Mouse (Mus musculus) heart, adult 2 months (tissue): ENCODE results near the gene Wtip.

ENCODE experiments used
- CTCF ChIP-seq: fragments of 200-600 bp; IDR thresholded peaks from 2 replicates; pipeline ENCODE4 v1.8.1; 2022; ENCODE audit warnings: antibody characterized with exemption, mild to moderate bottlenecking, moderate library complexity
- EP300 ChIP-seq: fragments of 200-500 bp; IDR thresholded peaks from 2 replicates; pipeline ENCODE4 v1.6.1; 2011; ENCODE audit warnings: low read depth, low read length, control low read depth; ENCODE audit not compliant: insufficient read depth
- POLR2A ChIP-seq: fragments of 200-500 bp; IDR thresholded peaks from 2 replicates; pipeline ENCODE4 v1.6.1; 2011; ENCODE audit warnings: mild to moderate bottlenecking, low read depth, low read length, control low read depth; ENCODE audit not compliant: insufficient read depth

DNA sequence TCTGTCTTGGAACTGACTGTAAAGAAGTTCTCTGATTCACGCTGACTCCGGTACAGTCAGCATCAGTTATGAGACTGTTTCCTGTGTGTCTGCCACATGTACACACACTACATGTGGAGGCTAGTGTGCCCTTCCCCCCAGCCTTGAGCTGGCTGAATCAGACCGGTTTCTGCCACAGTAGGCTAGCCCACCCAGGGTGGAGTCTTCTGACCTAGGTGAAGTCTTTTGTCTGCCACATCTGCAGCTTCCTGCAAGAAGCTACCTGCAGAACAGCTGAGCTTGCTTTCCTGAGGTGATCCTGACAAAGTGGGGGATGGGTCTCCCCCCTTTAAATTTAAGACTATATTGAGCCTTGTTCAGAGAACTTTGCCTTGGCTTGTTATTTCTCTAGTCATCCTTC lies 36.4 kb upstream of the Wtip start, which contains the start of gene Uba2:
- TF ChIP-seq CTCF: no peak
- no peak for TF ChIP-seq POLR2A
- no peak for TF ChIP-seq EP300
